Mouse (Mus musculus) spleen, adult 10 weeks (tissue): ENCODE results near the gene Zfp330. TPM values are rescaled to one million over a fixed set of nuclear protein-coding genes. Genes with fewer than 3 reads are reported as not detected.

ENCODE experiments used
- polyA plus RNA-seq: library from polyadenylated mRNA; stranded (reverse); fragments of 350-450 nt; fragmentation: Illumina TruSeq; extraction: RNeasy Lipid Tissue Mini Kit (QIAGEN cat#74804); gene quantifications from one replicate; pipeline ENCODE4 v1.2.3, GENCODE M21; 2015; ENCODE audit warnings: low replicate concordance; ENCODE audit not compliant: insufficient read depth

Gene Zfp330
- 77.4 TPM for polyA plus RNA-seq

GRCm38 (mm10) chr8:82774093-82774422, at the start of gene Zfp330:
Gene Zfp330, minus strand, starts transcription at chr8:82774160.

Other genes starting within 250 kb of the Zfp330 start
- 6.9 TPM for gene Rnf150, start 89.2 kb upstream of the Zfp330 start, polyA plus RNA-seq